Comparison of ENCODE assay signal across 8 mouse cellular contexts in genomic region chr11:119490861-119491689, GRCm38 (mm10). TPM values are rescaled to one million over a fixed set of nuclear protein-coding genes. Genes with fewer than 3 reads are reported as not detected.
DNase-seq lines count a peak whose midpoint lies in the region; ATAC-seq and TF ChIP-seq lines count a peak whose summit lies in the region.

Gene Endov, plus strand, starts transcription at chr11:119491347.

- no peaks in the 10 kb centered on the region for H3K9me3 ChIP-seq in hindbrain, embryonic 10.5 days
- H3K9me3 ChIP-seq in lung, postnatal 0 days (ENCODE audit: low read length), result no peaks in the 10 kb centered on the region

- peak; percentile 99 for TF ChIP-seq CTCF in lung, postnatal 0 days (IDR thresholded peaks at IDR 0.05)

- peaks cover 35% of the 10 kb centered on the region for H3K36me3 ChIP-seq in hindbrain, embryonic 10.5 days
- peaks cover 16% of the 10 kb centered on the region; the same call in 1 of the 2 replicates for H3K36me3 ChIP-seq in lung, postnatal 0 days (ENCODE audit: insufficient read depth, low read length)

- DNase-seq in MN1 (ENCODE audit: low spot score), result peak; percentile 97
- DNase-seq in cerebellum, adult 9-10 months, result peak; percentile 97
- peak; percentile 98 for DNase-seq in hindbrain, embryonic 10.5 days (ENCODE audit: low spot score)
- DNase-seq in layer of hippocampus, adult 9-11 months, result peak; percentile 96
- DNase-seq in lung, postnatal 0 days (ENCODE audit: low spot score), result peak; percentile 98
- DNase-seq in ovary, postnatal 14 days (ENCODE audit: low spot score), result peak; percentile 99
- DNase-seq in thymus, postnatal 14 days, result peak; percentile 99

- H3K4me1 ChIP-seq in hindbrain, embryonic 10.5 days (replicated peaks), result peaks cover 33% of the 10 kb centered on the region
- peaks cover 7% of the 10 kb centered on the region for H3K4me1 ChIP-seq in lung, postnatal 0 days (ENCODE audit: insufficient read depth, low read depth, low read length)

- H3K4me2 ChIP-seq in lung, postnatal 0 days (replicated peaks; ENCODE audit: low read depth, low read length), result peak within 1 kb of the TSS; percentile 94

- TF ChIP-seq EP300 in lung, postnatal 0 days (IDR thresholded peaks at IDR 0.05), result no peak; the same call in 1 of the 2 replicates

- H3K9ac ChIP-seq in lung, postnatal 0 days (replicated peaks; ENCODE audit: low read depth), result peak within 1 kb of the TSS; percentile 76

- ATAC-seq in frontal cortex, adult (ENCODE audit: low TSS enrichment), result peak; percentile 99
- peak; percentile 98 for ATAC-seq in lung, postnatal 0 days

- under 1% methylated on average over 66 of the region's 66 CpGs for WGBS in hindbrain, embryonic 10.5 days
- 2% methylated on average over 62 of the region's 66 CpGs for WGBS in lung, postnatal 0 days

- H3K27me3 ChIP-seq in hindbrain, embryonic 10.5 days (ENCODE audit: insufficient read depth, poor library complexity, severe bottlenecking), result peaks cover 13% of the 10 kb centered on the region
- H3K27me3 ChIP-seq in lung, postnatal 0 days (replicated peaks; ENCODE audit: insufficient read depth, low read length), result no peaks in the 10 kb centered on the region

- H3K27ac ChIP-seq in hindbrain, embryonic 10.5 days, result peak within 1 kb of the TSS; percentile 98
- H3K27ac ChIP-seq in lung, postnatal 0 days (ENCODE audit: low read length), result peak within 1 kb of the TSS; percentile 84

- H3K4me3 ChIP-seq in hindbrain, embryonic 10.5 days, result peak within 1 kb of the TSS; percentile 72
- H3K4me3 ChIP-seq in lung, postnatal 0 days (ENCODE audit: low read depth, low read length), result peak within 1 kb of the TSS; percentile 63

RNA-seq across cellular contexts. Expression of gene Endov, which starts in this region (rescaled TPM):
- 21.4 and 23.4 TPM in 2 replicates for polyA plus RNA-seq in hindbrain, embryonic 10.5 days (2016; fragmentation: Nextera tagmentation; extraction: Ambion mirVana)
- 10.2 and 10.3 TPM in 2 replicates for polyA plus RNA-seq in lung, postnatal 0 days (2015; fragmentation: Nextera tagmentation; extraction: Ambion mirVana)

Comparison
In these comparisons a context has a peak if more than half of its experiments do, and no peak if none do; other contexts are left out.
1. Peak in every context shown above with its lines: DNase-seq, ATAC-seq, H3K4me3 ChIP-seq and H3K27ac ChIP-seq.